Mouse (Mus musculus) MEL (cell line): ENCODE measurements around the gene Rcsd1.

Experiments used
- CTCF ChIP-seq, 3 experiments: IDR thresholded peaks in 2 of 3; conservative IDR thresholded peaks in 1 of 3; 2 replicates each; pipeline ENCODE4 v1.5.1; 2011 to 2012; ENCODE audit warnings: low read length in 3 of 3, low read depth in 2 of 3, mild to moderate bottlenecking in 2 of 3, improper control_type of control experiment in 1 of 3, inconsistent platforms in 1 of 3, mixed read lengths in 1 of 3, moderate library complexity in 1 of 3; ENCODE audit not compliant: control insufficient read depth in 1 of 3, insufficient read depth in 1 of 3, poor library complexity in 1 of 3, severe bottlenecking in 1 of 3
- EP300 ChIP-seq, 2 experiments: IDR thresholded peaks; 2 replicates each; pipeline ENCODE4 v1.6.1; 2011; ENCODE audit warnings: improper control_type of control experiment in 2 of 2, low read length in 2 of 2, low read depth in 1 of 2, mild to moderate bottlenecking in 1 of 2
- GATA1 ChIP-seq: IDR thresholded peaks from 2 replicates; pipeline ENCODE4 v1.6.1; 2011; ENCODE audit warnings: low read depth, low read length, improper control_type of control experiment
- JUND ChIP-seq: IDR thresholded peaks from 2 replicates; pipeline ENCODE4 v1.6.1; 2011; ENCODE audit warnings: low read depth, mild to moderate bottlenecking, improper control_type of control experiment, low read length
- MAFK ChIP-seq: IDR thresholded peaks from 2 replicates; pipeline ENCODE4 v1.6.1; 2011; ENCODE audit warnings: low read depth, mild to moderate bottlenecking, low read length, improper control_type of control experiment, borderline replicate concordance
- MAX ChIP-seq: IDR thresholded peaks from 2 replicates; pipeline ENCODE4 v1.6.1; 2011; ENCODE audit warnings: low read length, improper control_type of control experiment
- MAZ ChIP-seq: IDR thresholded peaks from 2 replicates; pipeline ENCODE4 v1.6.1; 2012; ENCODE audit warnings: low read depth, mild to moderate bottlenecking, inconsistent platforms, low read length, improper control_type of control experiment
- MYC ChIP-seq: IDR thresholded peaks from 2 replicates; pipeline ENCODE4 v1.6.1; 2011; ENCODE audit warnings: low read depth, mild to moderate bottlenecking, low read length, improper control_type of control experiment, moderate library complexity
- POLR2A ChIP-seq, 2 experiments: IDR thresholded peaks; 2 replicates each; pipeline ENCODE4 v1.6.1; 2011 to 2012; ENCODE audit warnings: low read length in 2 of 2, mild to moderate bottlenecking in 2 of 2, control low read depth in 1 of 2, improper control_type of control experiment in 1 of 2, low read depth in 1 of 2, moderate library complexity in 1 of 2; ENCODE audit not compliant: control insufficient read depth in 1 of 2, insufficient read depth in 1 of 2, poor library complexity in 1 of 2
- POLR2AphosphoS2 ChIP-seq: IDR thresholded peaks from 2 replicates; pipeline ENCODE4 v1.6.1; 2011; ENCODE audit warnings: low read length, improper control_type of control experiment
- TAL1 ChIP-seq: IDR thresholded peaks from 2 replicates; pipeline ENCODE4 v1.6.1; 2012; ENCODE audit warnings: mild to moderate bottlenecking, inconsistent platforms, low read length, moderate library complexity, mixed read lengths
- TBP ChIP-seq: IDR thresholded peaks from 2 replicates; pipeline ENCODE4 v1.8.0; 2011; ENCODE audit warnings: low read depth, low read length, improper control_type of control experiment
- USF1 ChIP-seq: IDR thresholded peaks from 2 replicates; pipeline ENCODE4 v1.6.1; 2014; ENCODE audit warnings: low read depth, mild to moderate bottlenecking, inconsistent platforms, low read length, improper control_type of control experiment, moderate library complexity

- TF ChIP-seq GATA1 (no peak), MAFK (no peak), MAZ (no peak), CTCF (IDR thresholded peaks at IDR 0.05 in 2 of 3, conservative IDR thresholded peaks at IDR 0.05 in 1 of 3; ENCODE audit: control insufficient read depth in 1 of 3, insufficient read depth in 1 of 3, low read depth in 2 of 3, low read length in 3 of 3, poor library complexity in 1 of 3, severe bottlenecking in 1 of 3) (no peak), MAX (no peak), USF1 (no peak), MYC (no peak), TAL1 (no peak), POLR2AphosphoS2 (no peak), POLR2A (IDR thresholded peaks at IDR 0.05; ENCODE audit: control insufficient read depth in 1 of 2, insufficient read depth in 1 of 2, low read depth in 1 of 2, low read length in 2 of 2, poor library complexity in 1 of 2) (no peak), TBP (no peak), JUND (no peak), EP300 (IDR thresholded peaks at IDR 0.05; ENCODE audit: low read depth in 1 of 2, low read length in 2 of 2) (no peak)
Measured at GRCm38 (mm10) chr1:165661725-165662124, 47.8 kb downstream of the Rcsd1 start.
